Mouse (Mus musculus) testis, adult 2 months (tissue): ENCODE results near the gene Slco1b2. TPM values are rescaled to one million over a fixed set of nuclear protein-coding genes. Genes with fewer than 3 reads are reported as not detected.
"Not testable (repeated sequence)": the region's sequence is repeated elsewhere in the genome, so short reads cannot be mapped to it uniquely, and the experiment has no call there.

Experiments used
- H3K27ac ChIP-seq: fragments of 200-500 bp; 2 replicates; pipeline ENCODE4 v1.5.1; 2012; ENCODE audit warnings: low read depth, low read length; ENCODE audit not compliant: control insufficient read depth, insufficient read depth
- H3K27me3 ChIP-seq: fragments of 200-500 bp; 2 replicates; pipeline ENCODE4 v1.6.1; 2012; ENCODE audit warnings: mild to moderate bottlenecking, low read length, moderate library complexity; ENCODE audit not compliant: control insufficient read depth, insufficient read depth
- H3K36me3 ChIP-seq: fragments of 200-500 bp; 2 replicates; pipeline ENCODE4 v1.6.1; 2012; ENCODE audit warnings: mild to moderate bottlenecking, low read length; ENCODE audit not compliant: control insufficient read depth, insufficient read depth
- H3K4me1 ChIP-seq: fragments of 200-500 bp; 2 replicates; pipeline ENCODE4 v1.6.1; 2012; ENCODE audit warnings: low read length; ENCODE audit not compliant: control insufficient read depth, insufficient read depth
- H3K4me3 ChIP-seq: fragments of 200-500 bp; 2 replicates; pipeline ENCODE4 v1.5.1; 2012; ENCODE audit warnings: low read depth, mild to moderate bottlenecking, low read length, moderate library complexity, mixed read lengths; ENCODE audit not compliant: control insufficient read depth
- CTCF ChIP-seq: fragments of 200-500 bp; IDR thresholded peaks from 2 replicates; pipeline ENCODE4 v1.5.1; 2012; ENCODE audit warnings: low read depth, mild to moderate bottlenecking, inconsistent platforms, low read length, moderate library complexity; ENCODE audit not compliant: control insufficient read depth, insufficient read depth, insufficient replicate concordance
- POLR2A ChIP-seq: fragments of 200-500 bp; IDR thresholded peaks from 2 replicates; pipeline ENCODE4 v1.6.1; 2012; ENCODE audit warnings: low read depth, mild to moderate bottlenecking, inconsistent platforms, low read length, moderate library complexity; ENCODE audit not compliant: control insufficient read depth
- polyA plus RNA-seq: library from polyadenylated mRNA; depleted of rRNA; stranded (reverse); fragments of >200 nt; gene quantifications from 2 replicates; pipeline ENCODE4 v1.2.3, GENCODE M21; 2012; rRNA removed

Slco1b2 gene
- not detected in 2 replicates for polyA plus RNA-seq

- Histone ChIP-seq H3K27ac (no peak within 1 kb of the TSS), H3K36me3 (no peaks in the 10 kb centered on the region), H3K27me3 (no peaks in the 10 kb centered on the region), H3K4me1 (no peaks in the 10 kb centered on the region), H3K4me3 (no peak within 1 kb of the TSS)
- TF ChIP-seq POLR2A (no peak), CTCF (no peak)
These were observed at the start of gene Slco1b2 for GRCm38 (mm10) chr6:141629291-141629690. Gene Slco1b2 (plus strand): TSS chr6:141629518.

DNA sequence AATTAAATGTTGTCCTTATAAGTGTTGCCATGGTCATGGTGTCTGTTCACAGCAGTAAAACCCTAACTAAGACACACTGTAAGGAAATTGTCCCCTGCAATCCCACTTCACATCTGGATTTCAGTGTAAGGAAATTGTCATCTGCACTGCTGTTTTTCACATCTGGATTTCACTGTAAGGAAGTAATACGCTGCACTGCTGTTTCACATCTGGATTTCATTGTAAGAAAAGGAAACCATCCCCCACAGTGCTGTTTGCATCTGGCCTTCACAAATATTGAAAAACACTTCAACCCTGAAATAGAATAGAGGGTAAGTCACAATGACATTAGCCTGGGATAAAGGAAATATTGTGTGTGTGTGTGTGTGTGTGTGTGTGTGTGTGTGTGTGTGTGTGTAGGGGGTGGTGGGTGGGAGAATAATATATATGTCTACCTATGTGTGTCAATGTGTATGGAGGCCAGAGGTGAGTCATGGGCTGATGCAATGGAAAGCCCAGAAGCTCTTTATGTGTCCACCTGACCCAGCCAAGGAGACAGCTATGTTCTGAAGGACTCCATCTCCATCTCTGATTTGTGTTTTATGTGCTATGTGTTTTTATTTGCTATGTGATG, 44.4 kb upstream of the Slco1b2 start:
- Histone ChIP-seq H3K27me3 (no peaks in the 10 kb centered on the region), H3K4me1 (no peaks in the 10 kb centered on the region), H3K4me3 (no peak overlapping the region), H3K27ac (no peak overlapping the region), H3K36me3 (no peaks in the 10 kb centered on the region)
- TF ChIP-seq CTCF (no peak), POLR2A (no peak)

GRCm38 (mm10) chr6:141590002-141590401, 39.3 kb upstream of the Slco1b2 start:
- no peaks in the 10 kb centered on the region for H3K4me1 ChIP-seq
- TF ChIP-seq CTCF, result no peak
- no peak for TF ChIP-seq POLR2A
- H3K27me3 ChIP-seq, result no peaks in the 10 kb centered on the region
- H3K27ac ChIP-seq, result no peak overlapping the region
- no peaks in the 10 kb centered on the region for H3K36me3 ChIP-seq
- no peak overlapping the region for H3K4me3 ChIP-seq

DNA sequence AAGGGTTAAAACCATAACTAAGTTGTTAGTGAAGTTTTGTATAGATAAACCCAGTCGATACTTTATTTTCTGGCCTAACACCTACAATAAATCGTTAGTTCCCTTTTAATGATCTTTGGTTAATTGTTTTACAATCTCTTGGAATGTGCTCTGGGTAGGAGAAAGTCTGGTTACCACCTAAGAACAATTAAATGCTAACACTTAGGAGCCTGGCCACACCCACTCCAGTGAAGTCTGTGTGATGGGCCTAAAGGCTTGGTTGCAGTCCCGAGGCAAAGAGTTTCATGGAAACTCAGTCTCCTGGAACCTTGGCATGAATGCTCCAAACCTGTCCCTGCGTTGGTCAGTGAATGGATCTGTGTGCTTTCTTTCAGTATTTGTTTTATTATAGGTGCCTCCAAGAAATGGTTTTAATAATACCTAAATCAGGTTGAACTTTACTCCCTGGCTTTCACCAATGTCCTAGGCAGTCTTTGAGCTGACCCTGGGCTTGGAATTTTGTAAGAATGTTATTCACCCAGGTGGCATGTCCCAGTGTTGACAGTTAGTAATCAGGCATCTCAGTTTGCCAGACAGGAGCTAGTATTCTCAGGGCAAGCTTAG, 38.6 kb upstream of the Slco1b2 start:
- H3K4me3 ChIP-seq, H3K27me3 ChIP-seq, H3K27ac ChIP-seq, H3K36me3 ChIP-seq, H3K4me1 ChIP-seq: not testable (repeated sequence)

- peaks cover 2% of the 10 kb centered on the region; the same call in 1 of the 2 replicates for H3K4me1 ChIP-seq
- TF ChIP-seq POLR2A, result no peak
- H3K36me3 ChIP-seq, result no peaks in the 10 kb centered on the region
- H3K27ac ChIP-seq, result no peak overlapping the region
- H3K27me3 ChIP-seq, result no peaks in the 10 kb centered on the region
- H3K4me3 ChIP-seq, result no peak overlapping the region
These were observed 33.2 kb upstream of the Slco1b2 start for GRCm38 (mm10) chr6:141596081-141596480.

- TF ChIP-seq POLR2A (no peak), CTCF (no peak)
- Histone ChIP-seq H3K4me3 (no peak overlapping the region), H3K27ac (no peak overlapping the region), H3K4me1 (peaks cover 2% of the 10 kb centered on the region; the same call in 1 of the 2 replicates), H3K27me3 (no peaks in the 10 kb centered on the region), H3K36me3 (no peaks in the 10 kb centered on the region)
These were observed 32.3 kb upstream of the Slco1b2 start for GRCm38 (mm10) chr6:141597037-141597436.

DNA sequence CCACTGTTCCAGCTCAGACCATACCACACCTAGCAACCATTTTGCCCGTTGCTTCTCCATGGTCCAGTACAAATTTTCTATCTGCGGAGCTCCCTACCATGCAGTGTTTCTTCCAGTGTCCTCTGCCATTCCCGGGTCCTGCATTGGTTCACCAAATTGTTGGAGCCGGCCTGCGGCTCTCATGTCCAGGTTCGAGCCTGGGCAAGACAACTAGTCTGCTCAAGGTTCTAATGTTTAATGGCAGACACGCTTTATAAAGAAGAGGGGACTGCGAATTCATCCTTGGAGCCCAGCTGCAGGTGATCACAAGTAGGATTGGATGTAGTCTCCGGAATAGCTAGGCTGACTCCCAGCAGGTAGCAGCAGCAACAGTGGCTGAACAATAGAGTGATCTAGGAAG, 28.4 kb upstream of the Slco1b2 start:
- Histone ChIP-seq H3K4me3 (no peak overlapping the region; the same call in 1 of the 2 replicates), H3K27ac (no peak overlapping the region)
- no peak for TF ChIP-seq POLR2A
- TF ChIP-seq CTCF, result no peak

More for the DNA sequence above, 28.4 kb upstream of the Slco1b2 start:
- Histone ChIP-seq H3K36me3 (no peaks in the 10 kb centered on the region), H3K4me1 (peaks cover 2% of the 10 kb centered on the region; the same call in 1 of the 2 replicates), H3K27me3 (no peaks in the 10 kb centered on the region)
